Mouse (Mus musculus) B cell, adult 2 months (primary cell): ENCODE measurements around the gene Soat2.
A peak's percentile ranks its signal among the peaks of the same experiment; 100 is the strongest.

Source experiments
- DNase-seq, 2 experiments: peaks; one replicate each; pipeline ENCODE4 v3.0.0; 2022

The Soat2 gene

DNA sequence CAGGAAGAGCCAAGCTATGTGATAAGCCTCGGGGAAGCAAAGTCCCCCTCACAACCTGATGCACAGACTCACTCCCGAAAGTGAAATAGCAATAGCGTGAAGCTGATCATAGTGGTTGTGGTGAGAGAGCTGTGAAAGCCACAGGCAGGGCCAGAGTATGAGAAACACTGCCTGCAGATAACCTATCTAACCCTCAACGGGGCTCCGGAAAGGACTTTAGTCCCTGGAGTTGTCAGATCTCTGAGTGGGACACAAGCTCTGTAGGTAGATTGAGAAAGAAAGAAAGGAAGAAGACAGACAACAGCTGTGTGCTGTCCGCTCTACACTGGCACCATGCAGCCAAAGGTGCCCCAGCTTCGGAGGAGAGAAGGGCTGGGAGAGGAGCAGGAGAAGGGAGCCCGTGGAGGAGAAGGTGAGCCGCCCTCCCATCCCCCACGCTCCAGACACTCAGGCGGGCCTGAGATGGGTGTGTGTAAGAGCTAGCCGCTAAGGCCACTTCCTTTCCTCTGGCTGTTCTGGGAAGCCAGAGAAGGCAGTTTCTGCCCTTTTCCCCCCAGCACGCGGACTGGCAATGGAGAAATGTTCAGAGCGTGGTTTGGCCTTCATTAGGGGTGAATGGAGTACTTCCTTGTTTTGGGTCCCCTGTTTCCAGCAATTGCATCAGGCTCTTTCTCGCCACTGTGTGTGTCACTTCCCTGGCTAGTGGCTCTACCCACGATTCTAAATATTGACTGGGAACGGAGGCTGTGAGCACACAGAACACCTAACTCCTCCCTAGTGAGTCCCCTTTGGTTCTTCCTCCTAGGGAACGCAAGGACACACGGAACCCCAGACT is at the start of gene Soat2:
Gene Soat2 (plus strand): TSS at position 226 of the 835 bp plus-strand sequence.
- no peak for DNase-seq

GRCm38 (mm10) chr15:102100996-102101671 is 49.2 kb upstream of the Soat2 start:
- no peak for DNase-seq

- DNase-seq = no peak
Observed at GRCm38 (mm10) chr15:102101672-102102541, 48.4 kb upstream of the Soat2 start.

DNA sequence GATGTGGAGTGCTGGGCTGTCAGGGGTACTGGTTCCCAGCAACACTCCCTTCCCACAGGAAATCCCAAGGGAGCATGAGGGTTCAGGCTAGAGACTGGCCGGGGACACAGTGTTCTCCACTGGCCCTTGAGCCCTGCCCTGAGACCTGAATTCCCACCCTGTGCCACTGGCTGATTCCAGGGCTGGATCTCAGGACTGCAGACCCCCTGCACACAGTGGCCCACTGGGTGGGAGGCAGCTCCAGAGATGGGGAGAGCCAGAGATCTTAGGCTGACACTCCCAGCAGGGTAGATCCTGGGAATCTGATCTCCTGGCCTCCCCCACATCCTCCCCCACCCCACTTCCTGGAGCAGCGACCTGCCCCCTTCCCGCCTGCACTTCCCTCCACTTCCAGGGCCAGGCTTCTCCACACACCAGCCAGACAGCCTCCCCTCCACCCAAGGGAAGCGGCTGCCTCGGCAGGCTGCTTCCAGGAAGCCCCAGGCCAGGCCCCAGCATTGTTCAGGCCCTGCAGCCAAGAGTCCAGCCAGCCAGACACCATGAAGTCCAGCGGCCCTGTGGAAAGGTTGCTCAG is 47.7 kb upstream of the Soat2 start:
- no peak for DNase-seq

DNA sequence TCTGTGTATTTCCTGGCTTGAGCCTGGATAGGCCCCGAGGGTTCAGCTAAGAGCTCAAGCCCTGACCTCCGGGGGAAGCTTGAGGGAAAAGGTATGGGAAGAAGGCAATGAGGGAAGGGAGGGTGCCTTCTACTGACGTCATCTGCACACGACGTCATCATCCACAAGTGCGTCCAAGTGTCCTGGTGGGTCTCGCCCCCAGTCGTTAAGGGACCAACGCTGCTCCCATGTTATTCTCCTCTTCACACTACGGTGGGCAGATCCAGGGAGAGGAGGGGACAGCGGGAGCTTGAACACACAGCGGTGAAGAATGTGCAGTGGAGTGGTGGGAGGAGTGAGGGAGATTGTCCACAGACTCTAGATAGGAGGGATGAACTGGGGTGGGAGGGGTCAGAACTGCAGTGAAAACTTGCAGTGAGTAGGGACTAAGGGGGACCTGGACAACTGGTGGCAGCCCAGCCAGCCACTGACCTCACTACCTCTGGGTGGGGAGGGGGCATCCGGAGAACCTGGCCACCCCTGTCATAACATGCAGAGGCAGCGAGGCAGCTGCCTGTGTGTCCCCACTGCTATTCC is 46.9 kb upstream of the Soat2 start:
- DNase-seq = no peak

DNA sequence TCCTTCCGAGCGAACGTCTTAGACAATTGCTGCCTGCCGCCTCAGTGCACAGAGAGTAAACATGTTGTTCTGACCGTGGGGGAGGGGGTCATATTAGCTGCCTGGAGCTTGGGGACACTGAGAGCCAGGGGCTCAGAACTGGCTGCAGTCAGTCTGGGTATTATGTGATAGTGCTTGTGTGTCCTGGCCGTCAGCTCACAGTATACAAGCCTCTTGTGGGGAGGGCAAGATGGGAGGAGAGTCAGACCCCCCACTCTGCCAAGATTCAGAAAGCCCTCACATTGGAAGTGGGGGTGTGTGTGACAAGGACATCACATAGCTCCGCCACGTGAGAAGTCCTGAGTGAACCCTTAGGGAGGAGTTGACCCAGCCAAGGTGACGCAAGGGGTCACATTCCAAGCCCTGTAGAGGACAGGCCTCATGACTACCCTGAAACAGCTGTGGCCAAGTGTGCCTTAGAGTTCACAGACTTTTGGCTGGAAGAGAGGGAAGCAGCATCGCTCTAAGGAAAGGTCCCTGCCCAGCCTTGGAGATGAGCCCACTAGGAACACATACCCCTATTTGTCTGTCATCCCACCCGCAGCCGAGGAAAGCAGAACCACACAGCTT is 46.3 kb upstream of the Soat2 start:
- no peak for DNase-seq

GRCm38 (mm10) chr15:102105360-102105759 is 45.0 kb upstream of the Soat2 start:
- DNase-seq = no peak

DNA sequence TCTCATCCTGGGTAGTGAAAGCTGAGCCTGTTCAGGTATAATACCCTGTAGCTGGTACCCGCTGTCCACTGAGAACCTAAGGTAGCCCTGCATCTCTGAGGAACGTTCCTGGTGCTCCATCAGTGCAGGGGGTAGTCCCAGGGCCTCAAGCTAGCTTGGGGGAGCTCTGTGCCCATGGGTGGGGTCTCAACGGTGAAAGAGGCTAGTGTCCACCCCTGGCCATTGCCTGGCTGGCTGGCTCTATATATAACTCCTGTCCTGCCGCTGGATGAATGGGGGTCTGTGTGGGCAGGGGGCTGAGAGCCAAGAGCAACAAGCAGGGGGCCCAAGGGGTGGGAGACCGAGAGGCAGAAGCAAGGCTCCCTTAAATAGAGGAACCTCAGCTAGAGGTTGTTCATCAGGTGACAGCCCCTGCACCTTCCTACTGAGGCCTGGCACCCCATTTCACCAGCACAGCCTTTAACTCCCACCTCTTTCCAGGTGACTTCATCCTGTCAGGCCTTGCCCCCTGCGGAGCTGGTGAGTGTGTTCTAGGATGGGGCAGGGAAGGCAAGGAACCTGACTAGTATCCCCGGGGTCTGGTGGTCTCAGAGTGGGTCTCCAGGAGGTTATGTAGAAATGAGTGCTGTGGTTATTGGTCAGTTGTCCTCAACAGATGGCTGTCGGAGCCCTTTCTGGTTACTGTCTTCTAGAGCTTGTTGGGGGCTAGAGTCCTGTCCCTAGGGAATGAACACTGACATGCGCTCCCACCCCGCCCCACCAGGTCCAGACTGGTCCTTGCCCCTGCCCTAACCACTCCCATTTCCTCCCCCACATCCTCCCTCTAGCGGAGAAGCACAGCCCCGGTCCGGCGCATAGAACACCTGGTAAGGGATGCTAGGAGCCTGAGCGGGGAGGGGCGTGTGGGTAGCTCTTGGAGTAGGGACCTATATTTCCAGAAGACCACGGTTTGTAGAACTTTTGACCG is 44.3 kb upstream of the Soat2 start:
- DNase-seq = peak; percentile 52 to 59

DNA sequence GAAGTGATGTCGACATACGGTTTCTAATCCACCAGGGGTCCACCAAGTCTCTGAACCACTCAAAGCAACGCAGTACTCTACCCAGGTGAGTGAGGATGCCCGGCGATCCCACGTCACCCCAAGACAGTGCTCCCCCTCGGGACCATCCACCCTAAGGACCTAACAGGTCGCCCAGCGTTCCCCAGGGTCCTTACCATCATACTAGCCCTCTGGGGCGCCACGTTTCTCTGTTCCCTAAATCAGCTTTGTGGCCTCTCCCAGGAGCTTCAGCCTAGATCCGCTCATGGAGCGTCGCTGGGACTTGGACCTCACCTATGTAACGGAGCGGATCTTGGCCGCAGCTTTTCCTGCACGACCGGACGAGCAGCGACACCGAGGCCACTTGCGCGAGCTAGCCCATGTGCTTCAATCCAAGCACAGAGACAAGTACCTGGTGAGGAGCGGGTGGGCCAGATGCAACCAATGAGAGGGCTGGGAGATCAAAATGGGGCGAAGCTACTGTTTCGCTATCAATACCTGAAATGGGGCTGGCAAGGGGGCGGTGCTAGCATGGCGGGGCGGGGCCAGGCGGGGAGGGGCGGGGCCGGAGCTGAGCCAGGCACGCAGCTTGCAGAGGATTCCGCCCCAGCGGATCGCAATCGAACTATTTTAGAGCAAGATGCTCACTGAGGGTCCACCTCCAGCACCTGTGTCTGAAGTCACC is 43.4 kb upstream of the Soat2 start:
- peak; percentile 37 to 47 for DNase-seq

GRCm38 (mm10) chr15:102107689-102108573 is 42.4 kb upstream of the Soat2 start:
- DNase-seq = peak; percentile 77 to 82

GRCm38 (mm10) chr15:102108651-102109525 is 41.4 kb upstream of the Soat2 start:
- peak; percentile 78 to 79 for DNase-seq

GRCm38 (mm10) chr15:102110271-102110670 is 40.1 kb upstream of the Soat2 start:
- DNase-seq = no peak

- DNase-seq = no peak
Observed at GRCm38 (mm10) chr15:102110701-102111494, 39.4 kb upstream of the Soat2 start.

DNA sequence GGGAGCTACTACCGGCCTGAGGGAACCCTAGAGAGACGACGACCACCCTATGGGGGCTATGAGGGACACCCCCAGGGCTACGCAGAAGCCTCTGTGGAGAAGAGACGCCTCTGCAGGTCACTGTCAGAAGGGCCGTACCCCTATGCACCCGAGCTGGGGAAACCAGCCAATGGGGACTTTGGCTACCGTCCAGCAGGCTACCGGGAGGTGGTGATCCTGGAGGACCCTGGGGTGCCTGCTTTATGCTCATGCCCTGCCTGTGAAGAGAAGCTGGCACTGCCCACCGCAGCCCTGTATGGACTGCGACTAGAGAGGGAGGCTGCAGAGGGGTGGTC is 38.9 kb upstream of the Soat2 start:
- DNase-seq = no peak

DNA sequence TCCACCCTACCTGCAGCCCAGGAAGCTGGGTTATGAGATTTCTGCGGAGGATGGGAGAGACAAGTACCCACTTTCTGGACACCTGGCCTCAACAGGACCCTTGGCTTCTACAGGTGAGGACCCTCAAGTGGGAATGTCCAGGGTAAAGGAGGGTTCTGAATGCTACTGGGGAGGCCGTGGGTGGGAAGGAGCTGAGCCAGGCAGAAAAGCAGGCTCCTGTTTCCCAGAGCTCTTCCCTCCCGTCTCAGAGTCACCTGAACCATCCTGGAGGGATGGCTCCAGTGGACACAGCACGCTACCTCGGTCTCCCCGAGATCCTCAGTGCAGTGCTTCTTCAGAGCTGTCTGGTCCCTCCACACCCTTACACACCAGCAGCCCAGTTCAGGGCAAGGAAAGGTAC is 38.1 kb upstream of the Soat2 start:
- DNase-seq = no peak

DNA sequence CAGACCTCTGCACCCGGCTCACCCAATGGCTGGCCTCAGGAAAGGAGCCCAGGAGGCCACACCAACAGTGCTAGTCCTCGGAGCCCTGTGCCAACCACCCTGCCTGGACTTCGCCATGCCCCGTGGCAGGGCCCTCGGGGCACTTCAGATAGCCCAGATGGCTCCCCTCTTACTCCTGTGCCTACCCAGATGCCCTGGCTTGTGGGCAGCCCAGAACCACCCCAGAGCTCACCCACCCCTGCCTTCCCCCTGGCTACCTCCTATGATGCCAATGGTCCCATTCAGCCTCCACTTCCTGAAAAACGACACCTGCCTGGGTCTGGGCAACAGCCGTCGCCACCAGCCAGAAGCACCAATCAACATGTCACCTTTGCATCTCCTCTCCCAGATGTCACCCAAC is 37.5 kb upstream of the Soat2 start:
- DNase-seq = no peak

- no peak for DNase-seq
Observed at GRCm38 (mm10) chr15:102113674-102114073, 36.7 kb upstream of the Soat2 start.
